Mouse (Mus musculus): ENCODE measurements at regions not wholly inside any gene's neighbourhood (a gene's known extent, or its start where the extent isn't known, plus 50 kb on each side); places are given as distances from the start of the nearest gene placed in this dataset.

DNA sequence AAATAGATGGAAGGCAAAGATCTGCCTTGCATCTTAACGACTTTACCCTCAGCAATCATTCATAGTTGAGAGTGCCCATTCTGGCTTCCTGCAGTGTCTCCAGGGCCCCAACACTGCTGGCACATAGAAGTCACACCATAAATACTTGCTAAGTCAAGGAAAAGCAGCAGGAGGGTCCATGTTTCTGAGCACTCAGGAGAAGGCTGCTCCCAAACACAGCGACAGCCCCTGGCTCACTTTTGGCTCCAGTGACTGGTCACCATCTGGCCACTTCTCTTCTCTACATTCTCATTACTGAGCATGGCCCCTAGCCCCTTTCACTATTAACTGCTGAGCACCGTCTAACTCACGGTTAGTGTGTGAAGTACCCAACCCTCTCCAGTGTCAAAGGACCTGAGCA lies 265.3 kb upstream of the Gm6657 start:
- 55% methylated on average over 4 of the region's 4 CpGs for WGBS
- Histone ChIP-seq H3K4me1 (ENCODE audit: insufficient read depth, low read length) (no peaks in the 10 kb centered on the region), H3K4me2 (replicated peaks; ENCODE audit: low read depth, low read length) (no peak overlapping the region), H3K36me3 (ENCODE audit: insufficient read depth, low read length) (no peaks in the 10 kb centered on the region), H3K9ac (replicated peaks; ENCODE audit: low read length) (no peak overlapping the region), H3K4me3 (ENCODE audit: low read length) (no peak overlapping the region), H3K27ac (ENCODE audit: low read length) (no peak overlapping the region), H3K27me3 (ENCODE audit: insufficient read depth, low read length) (no peaks in the 10 kb centered on the region), H3K9me3 (ENCODE audit: low read length) (no peaks in the 10 kb centered on the region)
- ATAC-seq (ENCODE audit: low FRiP score, low TSS enrichment), result no peak

DNA sequence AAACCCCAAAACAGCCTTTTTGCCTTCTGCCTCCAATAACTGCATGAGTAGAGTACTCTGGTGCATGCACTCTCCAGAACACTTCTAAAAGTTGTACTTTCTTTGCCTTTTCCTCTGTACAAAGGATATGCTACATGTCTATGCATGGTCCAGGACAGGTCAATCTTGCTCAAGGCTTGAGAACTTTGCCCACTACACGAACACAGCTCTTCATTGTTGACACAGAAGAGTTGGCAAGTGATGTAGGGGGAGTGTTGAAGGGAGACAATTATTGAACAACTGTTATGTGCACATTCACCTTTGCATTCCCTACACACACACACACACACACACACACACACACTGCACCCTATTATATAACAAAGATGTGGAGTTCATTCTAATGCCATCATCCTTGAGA lies 264.5 kb upstream of the Gm6657 start:
- Histone ChIP-seq H3K9me3 (ENCODE audit: low read length) (no peaks in the 10 kb centered on the region), H3K9ac (replicated peaks; ENCODE audit: low read length) (no peak overlapping the region), H3K27ac (ENCODE audit: low read length) (no peak overlapping the region), H3K4me2 (replicated peaks; ENCODE audit: low read depth, low read length) (no peak overlapping the region), H3K4me3 (ENCODE audit: low read length) (no peak overlapping the region), H3K4me1 (ENCODE audit: insufficient read depth, low read length) (no peaks in the 10 kb centered on the region), H3K27me3 (ENCODE audit: insufficient read depth, low read length) (no peaks in the 10 kb centered on the region), H3K36me3 (ENCODE audit: insufficient read depth, low read length) (no peaks in the 10 kb centered on the region)
- WGBS, result 76% methylated on average over 1 of the region's 1 CpGs
- no peak for ATAC-seq (ENCODE audit: low FRiP score, low TSS enrichment)

DNA sequence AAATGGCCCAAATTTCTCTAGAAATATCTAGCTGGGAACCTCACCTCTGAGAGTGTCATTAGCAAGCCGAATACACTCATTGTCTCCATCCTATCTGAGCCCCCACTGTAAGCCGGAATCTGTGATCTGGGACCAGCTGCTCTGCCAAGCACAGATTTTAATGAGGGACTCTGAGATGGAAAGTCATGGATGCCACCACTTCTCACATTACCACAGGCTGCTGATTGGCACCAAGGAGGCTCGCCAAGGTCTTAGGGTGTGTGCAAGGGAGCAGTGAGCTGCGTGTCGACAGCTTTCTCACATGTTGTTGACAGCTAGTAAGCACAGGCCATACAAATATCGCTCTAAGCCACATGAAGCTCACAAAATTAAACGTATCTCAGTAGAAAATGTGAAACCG lies 250.1 kb upstream of the Gm6657 start:
- H3K9me3 ChIP-seq (ENCODE audit: low read length), result no peaks in the 10 kb centered on the region
- no peak overlapping the region for H3K9ac ChIP-seq (replicated peaks; ENCODE audit: low read length)
- WGBS, result 65% methylated on average over 8 of the region's 8 CpGs
- no peaks in the 10 kb centered on the region for H3K27me3 ChIP-seq (ENCODE audit: insufficient read depth, low read length)
- H3K4me1 ChIP-seq (ENCODE audit: insufficient read depth, low read length), result no peaks in the 10 kb centered on the region
- no peak overlapping the region for H3K4me3 ChIP-seq (ENCODE audit: low read length)
- no peak overlapping the region for H3K4me2 ChIP-seq (replicated peaks; ENCODE audit: low read depth, low read length)
- no peaks in the 10 kb centered on the region for H3K36me3 ChIP-seq (ENCODE audit: insufficient read depth, low read length)
- no peak for ATAC-seq (ENCODE audit: low FRiP score, low TSS enrichment)
- H3K27ac ChIP-seq (ENCODE audit: low read length), result no peak overlapping the region

DNA sequence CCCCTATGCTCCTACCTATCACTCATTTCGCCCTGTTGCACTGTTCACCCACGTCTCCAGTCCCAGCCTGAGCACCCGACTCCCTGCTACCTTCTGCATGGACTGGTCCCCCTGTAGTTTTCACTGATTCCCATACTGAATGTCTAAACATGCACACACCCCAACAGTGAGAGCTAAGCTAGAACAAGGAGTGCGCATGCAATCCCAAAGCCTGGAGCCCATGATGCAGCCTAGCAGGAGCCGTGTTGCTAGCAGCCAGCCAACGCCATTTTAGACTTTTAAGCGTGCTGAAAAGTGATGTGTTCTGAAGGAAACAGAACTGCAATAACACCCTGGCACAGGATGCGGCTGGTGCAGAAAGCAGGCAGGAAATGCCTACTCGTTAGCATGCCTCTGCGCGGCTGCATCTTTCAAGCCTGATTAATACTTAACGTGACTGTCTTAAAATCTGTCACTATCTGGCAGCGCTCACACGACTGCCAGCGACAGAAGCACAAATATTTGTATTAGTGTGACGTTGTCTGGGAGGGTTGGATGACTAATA lies 244.5 kb upstream of the Gm6657 start:
- H3K9me3 ChIP-seq (ENCODE audit: low read length), result no peaks in the 10 kb centered on the region
- peak; percentile 63 for ATAC-seq (ENCODE audit: low FRiP score, low TSS enrichment)
- H3K4me3 ChIP-seq (ENCODE audit: low read length), result peak overlapping the region; percentile 35
- peak overlapping the region; percentile 36; the same call in 1 of the 2 replicates for H3K27ac ChIP-seq (ENCODE audit: low read length)
- H3K9ac ChIP-seq (replicated peaks; ENCODE audit: low read length), result no peak overlapping the region; the same call in 1 of the 2 replicates
- peaks cover 3% of the 10 kb centered on the region; the same call in 1 of the 2 replicates for H3K4me1 ChIP-seq (ENCODE audit: insufficient read depth, low read length)
- H3K4me2 ChIP-seq (replicated peaks; ENCODE audit: low read depth, low read length), result peak overlapping the region; percentile 59
- H3K27me3 ChIP-seq (ENCODE audit: insufficient read depth, low read length), result no peaks in the 10 kb centered on the region
- WGBS, result 28% methylated on average over 16 of the region's 16 CpGs
- no peaks in the 10 kb centered on the region for H3K36me3 ChIP-seq (ENCODE audit: insufficient read depth, low read length)

DNA sequence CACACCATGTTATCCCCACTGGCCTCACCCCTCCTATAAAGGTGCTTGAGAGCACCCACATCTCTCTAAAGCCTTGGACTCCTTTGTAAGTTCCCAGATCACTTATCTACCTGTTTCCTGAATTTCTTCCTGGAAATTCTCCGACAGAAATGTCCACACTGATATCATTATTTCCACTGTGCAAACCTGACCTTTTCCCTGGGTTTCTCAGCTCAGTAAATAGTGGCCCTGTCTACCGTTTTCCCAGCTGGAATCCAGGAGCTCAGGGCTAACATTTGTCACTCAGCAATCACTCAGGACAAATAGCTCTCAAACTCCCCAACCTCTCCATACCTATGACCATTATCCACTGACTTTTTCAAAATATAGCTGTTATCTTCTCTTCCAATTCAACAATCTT lies 241.6 kb upstream of the Gm6657 start:
- 47% methylated on average over 2 of the region's 2 CpGs for WGBS
- Histone ChIP-seq H3K27me3 (ENCODE audit: insufficient read depth, low read length) (no peaks in the 10 kb centered on the region), H3K9ac (replicated peaks; ENCODE audit: low read length) (no peak overlapping the region), H3K4me2 (replicated peaks; ENCODE audit: low read depth, low read length) (no peak overlapping the region), H3K36me3 (ENCODE audit: insufficient read depth, low read length) (no peaks in the 10 kb centered on the region), H3K27ac (ENCODE audit: low read length) (no peak overlapping the region), H3K4me3 (ENCODE audit: low read length) (no peak overlapping the region), H3K9me3 (ENCODE audit: low read length) (no peaks in the 10 kb centered on the region), H3K4me1 (ENCODE audit: insufficient read depth, low read length) (peaks cover 3% of the 10 kb centered on the region; the same call in 1 of the 2 replicates)
- no peak for ATAC-seq (ENCODE audit: low FRiP score, low TSS enrichment)

DNA sequence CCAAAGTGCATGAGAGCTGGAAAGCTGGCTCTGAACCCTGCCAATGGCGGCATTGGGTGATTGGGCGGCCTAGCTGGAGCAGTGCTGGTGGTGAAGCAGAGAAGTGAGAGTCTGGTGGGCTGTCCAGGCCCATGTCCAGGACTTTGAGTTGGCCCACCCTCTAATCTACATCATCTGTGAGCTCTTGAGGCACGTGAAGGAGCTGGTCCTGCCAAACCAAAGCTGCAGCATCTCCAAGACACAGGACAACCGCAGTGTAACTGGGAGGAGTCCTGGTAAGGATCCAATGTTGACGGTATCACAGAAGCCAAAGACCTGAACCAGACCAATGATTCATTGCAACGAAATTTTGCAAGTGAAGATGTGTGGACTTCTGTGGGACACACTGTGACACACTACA lies 231.4 kb upstream of the Gm6657 start:
- Histone ChIP-seq H3K27me3 (ENCODE audit: insufficient read depth, low read length) (no peaks in the 10 kb centered on the region), H3K4me3 (ENCODE audit: low read length) (no peak overlapping the region), H3K4me2 (replicated peaks; ENCODE audit: low read depth, low read length) (no peak overlapping the region), H3K27ac (ENCODE audit: low read length) (no peak overlapping the region), H3K9me3 (ENCODE audit: low read length) (no peaks in the 10 kb centered on the region), H3K9ac (replicated peaks; ENCODE audit: low read length) (no peak overlapping the region), H3K4me1 (ENCODE audit: insufficient read depth, low read length) (no peaks in the 10 kb centered on the region), H3K36me3 (ENCODE audit: insufficient read depth, low read length) (no peaks in the 10 kb centered on the region)
- no peak for ATAC-seq (ENCODE audit: low FRiP score, low TSS enrichment)
- 74% methylated on average over 6 of the region's 6 CpGs for WGBS

DNA sequence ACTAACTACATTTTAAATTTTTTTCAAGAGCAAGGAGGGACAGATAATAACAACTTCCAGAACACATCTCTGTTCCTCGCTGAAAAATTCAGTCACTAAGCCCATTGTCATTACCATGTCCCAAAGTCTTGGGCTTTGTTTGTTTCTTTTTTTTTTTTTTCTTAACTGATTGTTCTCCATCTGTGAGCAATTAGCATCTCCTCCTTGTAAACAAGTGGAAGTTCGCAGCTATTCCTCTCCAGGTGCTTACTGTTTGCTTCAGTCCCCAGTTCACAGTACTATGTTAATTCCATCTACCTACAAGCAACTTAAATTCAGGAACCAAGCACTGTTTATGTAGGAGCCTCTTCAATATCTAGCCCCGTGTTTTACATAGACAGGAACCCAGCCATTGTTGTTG lies 225.5 kb upstream of the Gm6657 start:
- 67% methylated on average over 3 of the region's 3 CpGs for WGBS
- ATAC-seq (ENCODE audit: low FRiP score, low TSS enrichment), result no peak
- no peaks in the 10 kb centered on the region for H3K9me3 ChIP-seq (ENCODE audit: low read length)
- no peak overlapping the region for H3K9ac ChIP-seq (replicated peaks; ENCODE audit: low read length)
- H3K4me2 ChIP-seq (replicated peaks; ENCODE audit: low read depth, low read length), result no peak overlapping the region
- no peaks in the 10 kb centered on the region for H3K36me3 ChIP-seq (ENCODE audit: insufficient read depth, low read length)
- H3K4me1 ChIP-seq (ENCODE audit: insufficient read depth, low read length), result no peaks in the 10 kb centered on the region
- H3K27me3 ChIP-seq (ENCODE audit: insufficient read depth, low read length), result no peaks in the 10 kb centered on the region
- H3K27ac ChIP-seq (ENCODE audit: low read length), result no peak overlapping the region
- no peak overlapping the region for H3K4me3 ChIP-seq (ENCODE audit: low read length)

DNA sequence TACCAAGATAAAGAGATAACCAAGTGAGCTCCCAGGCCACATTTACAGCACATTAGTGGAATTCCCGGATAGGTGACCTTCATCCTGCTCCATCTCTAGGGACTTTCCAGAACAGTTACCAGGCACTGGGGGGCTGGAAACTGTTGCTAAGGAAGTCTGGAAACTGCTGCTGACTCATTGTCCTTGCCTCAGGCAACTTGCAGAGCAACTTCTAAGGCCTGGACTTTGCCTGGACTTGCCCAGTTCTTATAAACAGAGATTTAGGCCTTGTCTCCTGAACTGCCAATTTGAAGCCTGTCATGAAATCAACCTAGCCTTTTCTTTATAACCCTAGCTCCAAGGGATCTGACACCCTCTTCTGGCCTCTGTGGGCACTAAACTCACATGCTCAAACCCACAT lies 224.0 kb upstream of the Gm6657 start:
- Histone ChIP-seq H3K27ac (ENCODE audit: low read length) (no peak overlapping the region), H3K9me3 (ENCODE audit: low read length) (no peaks in the 10 kb centered on the region), H3K4me2 (replicated peaks; ENCODE audit: low read depth, low read length) (no peak overlapping the region), H3K4me3 (ENCODE audit: low read length) (no peak overlapping the region), H3K4me1 (ENCODE audit: insufficient read depth, low read length) (no peaks in the 10 kb centered on the region), H3K36me3 (ENCODE audit: insufficient read depth, low read length) (no peaks in the 10 kb centered on the region), H3K27me3 (ENCODE audit: insufficient read depth, low read length) (no peaks in the 10 kb centered on the region), H3K9ac (replicated peaks; ENCODE audit: low read length) (no peak overlapping the region)
- 69% methylated on average over 1 of the region's 1 CpGs for WGBS
- no peak for ATAC-seq (ENCODE audit: low FRiP score, low TSS enrichment)

DNA sequence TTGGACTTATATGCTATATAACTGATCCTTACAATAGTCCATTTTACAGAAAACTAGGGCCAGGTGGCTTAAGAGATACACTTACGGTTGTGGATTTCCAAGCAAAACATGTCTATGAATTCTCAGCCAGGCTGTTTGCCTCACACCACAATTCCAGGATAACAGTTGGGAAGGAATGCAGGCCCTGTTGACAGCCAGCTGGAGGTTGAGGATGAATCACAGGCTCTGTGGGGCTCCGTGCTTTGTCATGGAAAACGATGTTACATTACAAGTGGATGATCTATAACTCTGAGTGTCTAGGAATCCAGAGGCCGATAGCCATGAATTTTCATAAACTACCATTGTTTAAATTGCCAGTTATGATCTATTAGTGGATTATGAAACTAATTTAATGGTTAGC lies 221.9 kb upstream of the Gm6657 start:
- Histone ChIP-seq H3K4me1 (ENCODE audit: insufficient read depth, low read length) (no peaks in the 10 kb centered on the region), H3K4me2 (replicated peaks; ENCODE audit: low read depth, low read length) (no peak overlapping the region), H3K27ac (ENCODE audit: low read length) (no peak overlapping the region), H3K4me3 (ENCODE audit: low read length) (no peak overlapping the region), H3K36me3 (ENCODE audit: insufficient read depth, low read length) (no peaks in the 10 kb centered on the region), H3K9ac (replicated peaks; ENCODE audit: low read length) (no peak overlapping the region), H3K27me3 (ENCODE audit: insufficient read depth, low read length) (no peaks in the 10 kb centered on the region), H3K9me3 (ENCODE audit: low read length) (no peaks in the 10 kb centered on the region)
- ATAC-seq (ENCODE audit: low FRiP score, low TSS enrichment), result no peak
- 55% methylated on average over 4 of the region's 4 CpGs for WGBS

DNA sequence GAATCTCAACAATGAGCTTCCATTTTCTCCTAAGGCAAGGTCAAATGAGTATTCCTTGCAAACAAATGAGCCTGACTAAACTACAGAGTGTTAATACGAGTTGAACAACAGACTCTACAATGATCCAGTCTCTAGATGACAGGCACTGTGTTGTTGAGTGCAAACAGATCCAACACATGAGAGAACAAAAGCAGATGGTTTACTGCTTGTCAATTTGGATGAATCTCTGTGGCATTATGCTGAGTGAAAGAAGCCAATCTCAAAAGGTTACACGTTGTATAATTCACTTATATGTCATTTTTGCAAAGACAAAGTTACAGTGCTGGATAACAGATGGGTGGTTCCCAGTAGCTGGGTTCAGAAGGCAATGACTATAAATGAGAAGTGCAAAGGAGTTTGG lies 217.1 kb upstream of the Gm6657 start:
- no peak for ATAC-seq (ENCODE audit: low FRiP score, low TSS enrichment)
- Histone ChIP-seq H3K9ac (replicated peaks; ENCODE audit: low read length) (no peak overlapping the region), H3K36me3 (ENCODE audit: insufficient read depth, low read length) (no peaks in the 10 kb centered on the region), H3K27me3 (ENCODE audit: insufficient read depth, low read length) (no peaks in the 10 kb centered on the region), H3K4me3 (ENCODE audit: low read length) (no peak overlapping the region), H3K9me3 (ENCODE audit: low read length) (no peaks in the 10 kb centered on the region), H3K4me2 (replicated peaks; ENCODE audit: low read depth, low read length) (no peak overlapping the region), H3K4me1 (ENCODE audit: insufficient read depth, low read length) (no peaks in the 10 kb centered on the region), H3K27ac (ENCODE audit: low read length) (no peak overlapping the region)
- 76% methylated on average over 2 of the region's 2 CpGs for WGBS

Data from kidney, embryonic 16.5 days (tissue).